Mouse (Mus musculus): ENCODE results near the gene Snrk. TPM values are rescaled to one million over a fixed set of nuclear protein-coding genes. Genes with fewer than 3 reads are reported as not detected.

The Snrk gene
- total RNA-seq, 2 experiments from 2014 or later, result 19.7 to 22.9 TPM

Other genes with a start within 250 kb of the Snrk start
- gene Ackr2, start 218.9 kb upstream of the Snrk start, total RNA-seq (2015), result not detected in 2 replicates
- gene Ackr2, start 218.9 kb upstream of the Snrk start, total RNA-seq (2017), result not detected in 2 replicates
- gene Cyp8b1, start 201.0 kb upstream of the Snrk start, total RNA-seq (2015), result not detected in 2 replicates
- not detected in 2 replicates for gene Cyp8b1, start 201.0 kb upstream of the Snrk start, total RNA-seq (2017)
- gene Fam198a, start 166.3 kb upstream of the Snrk start, total RNA-seq (2015), result 0.25 TPM in 1 of 2 replicates, not detected in the other
- gene Fam198a, start 166.3 kb upstream of the Snrk start, total RNA-seq (2017), result 0.17 and 0.30 TPM in 2 replicates
- 3.2 and 4.6 TPM in 2 replicates for gene Pomgnt2, start 120.2 kb upstream of the Snrk start, total RNA-seq (2015)
- gene Pomgnt2, start 120.2 kb upstream of the Snrk start, total RNA-seq (2017), result 4.9 and 6.7 TPM in 2 replicates
- 15.9 and 18.9 TPM in 2 replicates for gene Ano10, start 177.2 kb downstream of the Snrk start, total RNA-seq (2015)
- 13.3 and 13.9 TPM in 2 replicates for gene Ano10, start 177.2 kb downstream of the Snrk start, total RNA-seq (2017)
- 42.2 and 58.9 TPM in 2 replicates for gene Abhd5, start 234.3 kb downstream of the Snrk start, total RNA-seq (2015)
- gene Abhd5, start 234.3 kb downstream of the Snrk start, total RNA-seq (2017), result 44.1 and 63.1 TPM in 2 replicates